Mouse (Mus musculus): ENCODE data around the gene Sf3b3. TPM values are rescaled to one million over a fixed set of nuclear protein-coding genes. Genes with fewer than 3 reads are reported as not detected.

Sf3b3 gene
- polyA plus RNA-seq, 1 experiment from 2014 or later, result 238 TPM

- H3K36me3 ChIP-seq, result peaks cover 80% of the 10 kb centered on the region
- no peak overlapping the region for H3K4me3 ChIP-seq
- DNase-seq (ENCODE audit: low spot score), result no peak
- H3K27ac ChIP-seq, result no peak overlapping the region
- H3K9me3 ChIP-seq (replicated peaks), result no peaks in the 10 kb centered on the region
- WGBS, result 97% methylated on average over 3 of the region's 3 CpGs
- H3K4me1 ChIP-seq, result peaks cover 10% of the 10 kb centered on the region
- H3K27me3 ChIP-seq (ENCODE audit: low read depth, poor library complexity, severe bottlenecking), result no peaks in the 10 kb centered on the region
Measured at GRCm38 (mm10) chr8:110842012-110842574, 4.5 kb downstream of the Sf3b3 start.

GRCm38 (mm10) chr8:110831956-110832355, 14.6 kb downstream of the Sf3b3 start:
- no peak for DNase-seq (ENCODE audit: low spot score)
- H3K27ac ChIP-seq, result no peak overlapping the region
- no peaks in the 10 kb centered on the region for H3K9me3 ChIP-seq (replicated peaks)
- H3K27me3 ChIP-seq (ENCODE audit: low read depth, poor library complexity, severe bottlenecking), result no peaks in the 10 kb centered on the region
- 92% methylated on average over 3 of the region's 3 CpGs for WGBS
- H3K4me3 ChIP-seq, result no peak overlapping the region
- H3K36me3 ChIP-seq, result peaks cover 100% of the 10 kb centered on the region
- H3K4me1 ChIP-seq, result no peaks in the 10 kb centered on the region

DNA sequence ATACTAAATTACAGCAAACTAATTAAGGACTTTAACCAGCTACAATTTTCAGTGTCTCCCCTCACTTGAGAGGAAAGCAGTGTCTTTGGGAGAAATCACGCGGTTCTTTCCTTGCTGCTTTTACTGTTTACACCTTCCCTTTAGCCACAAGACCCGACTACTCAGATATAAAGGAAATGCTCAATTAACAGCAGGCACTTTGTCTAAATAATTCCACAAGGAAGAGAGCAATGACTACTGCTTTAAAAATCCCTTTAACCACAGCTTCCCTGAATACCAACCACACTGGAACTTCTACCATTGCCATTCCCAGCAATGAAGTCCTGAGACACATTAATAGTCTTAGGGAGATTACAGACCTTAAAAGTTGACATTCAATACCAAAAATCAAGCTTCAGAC, 18.1 kb downstream of the Sf3b3 start:
- Histone ChIP-seq H3K27ac (no peak overlapping the region), H3K27me3 (ENCODE audit: low read depth, poor library complexity, severe bottlenecking) (no peaks in the 10 kb centered on the region), H3K36me3 (peaks cover 100% of the 10 kb centered on the region), H3K4me1 (no peaks in the 10 kb centered on the region), H3K4me3 (no peak overlapping the region), H3K9me3 (replicated peaks) (no peaks in the 10 kb centered on the region)
- DNase-seq (ENCODE audit: low spot score), result no peak
- WGBS, result 86% methylated on average over 3 of the region's 3 CpGs

GRCm38 (mm10) chr8:110824861-110825260, 21.7 kb downstream of the Sf3b3 start:
- H3K4me1 ChIP-seq, result no peaks in the 10 kb centered on the region
- H3K9me3 ChIP-seq (replicated peaks), result no peaks in the 10 kb centered on the region
- no peaks in the 10 kb centered on the region for H3K27me3 ChIP-seq (ENCODE audit: low read depth, poor library complexity, severe bottlenecking)
- no peak for DNase-seq (ENCODE audit: low spot score)
- no peak overlapping the region for H3K27ac ChIP-seq
- H3K36me3 ChIP-seq, result peaks cover 100% of the 10 kb centered on the region
- 86% methylated on average over 1 of the region's 1 CpGs for WGBS
- no peak overlapping the region for H3K4me3 ChIP-seq

- Histone ChIP-seq H3K27me3 (ENCODE audit: low read depth, poor library complexity, severe bottlenecking) (no peaks in the 10 kb centered on the region), H3K36me3 (peaks cover 100% of the 10 kb centered on the region), H3K4me3 (no peak overlapping the region), H3K27ac (no peak overlapping the region), H3K4me1 (no peaks in the 10 kb centered on the region), H3K9me3 (replicated peaks) (no peaks in the 10 kb centered on the region)
- WGBS, result 89% methylated on average over 3 of the region's 3 CpGs
- DNase-seq (ENCODE audit: low spot score), result no peak
Measured at GRCm38 (mm10) chr8:110821960-110822359, 24.6 kb downstream of the Sf3b3 start.

DNA sequence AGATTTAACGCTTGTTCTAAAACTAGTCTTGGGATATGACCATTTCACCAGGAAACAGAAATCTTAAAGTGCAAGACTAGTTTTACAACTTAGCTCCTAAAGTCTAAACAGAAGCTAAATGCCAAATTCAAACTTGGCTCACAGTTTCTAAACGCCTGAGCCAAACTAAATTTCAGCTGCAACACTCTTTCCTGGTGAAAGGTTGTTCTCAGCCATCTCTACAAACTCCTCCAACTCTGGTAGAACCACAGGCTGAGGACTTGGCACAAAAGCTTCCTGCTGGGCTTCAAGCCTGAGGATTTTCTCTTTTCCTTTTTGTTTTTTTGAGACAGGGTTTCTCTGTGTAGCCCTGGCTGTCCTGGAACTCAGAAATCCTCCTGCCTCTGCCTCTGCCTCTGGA, 26.3 kb downstream of the Sf3b3 start:
- Histone ChIP-seq H3K27ac (no peak overlapping the region), H3K27me3 (ENCODE audit: low read depth, poor library complexity, severe bottlenecking) (no peaks in the 10 kb centered on the region), H3K9me3 (replicated peaks) (no peaks in the 10 kb centered on the region), H3K4me3 (no peak overlapping the region), H3K36me3 (peaks cover 100% of the 10 kb centered on the region), H3K4me1 (no peaks in the 10 kb centered on the region)
- DNase-seq (ENCODE audit: low spot score), result no peak
- WGBS, result 92% methylated on average over 2 of the region's 2 CpGs

- no peaks in the 10 kb centered on the region for H3K27me3 ChIP-seq (ENCODE audit: low read depth, poor library complexity, severe bottlenecking)
- WGBS, result 88% methylated on average over 3 of the region's 3 CpGs
- no peak for DNase-seq (ENCODE audit: low spot score)
- no peak overlapping the region for H3K4me3 ChIP-seq
- no peaks in the 10 kb centered on the region for H3K9me3 ChIP-seq (replicated peaks)
- H3K4me1 ChIP-seq, result no peaks in the 10 kb centered on the region
- H3K36me3 ChIP-seq, result peaks cover 100% of the 10 kb centered on the region
- H3K27ac ChIP-seq, result no peak overlapping the region
Measured at GRCm38 (mm10) chr8:110818593-110818992, 28.0 kb downstream of the Sf3b3 start.

GRCm38 (mm10) chr8:110816990-110817389, 29.6 kb downstream of the Sf3b3 start:
- 89% methylated on average over 1 of the region's 1 CpGs for WGBS
- Histone ChIP-seq H3K27me3 (ENCODE audit: low read depth, poor library complexity, severe bottlenecking) (no peaks in the 10 kb centered on the region), H3K4me3 (no peak overlapping the region), H3K36me3 (peaks cover 100% of the 10 kb centered on the region), H3K27ac (no peak overlapping the region), H3K9me3 (replicated peaks) (no peaks in the 10 kb centered on the region), H3K4me1 (no peaks in the 10 kb centered on the region)
- no peak for DNase-seq (ENCODE audit: low spot score)

- Histone ChIP-seq H3K4me3 (no peak overlapping the region), H3K9me3 (replicated peaks) (no peaks in the 10 kb centered on the region), H3K36me3 (peaks cover 100% of the 10 kb centered on the region), H3K4me1 (no peaks in the 10 kb centered on the region), H3K27me3 (ENCODE audit: low read depth, poor library complexity, severe bottlenecking) (no peaks in the 10 kb centered on the region), H3K27ac (no peak overlapping the region)
- 85% methylated on average over 3 of the region's 3 CpGs for WGBS
- no peak for DNase-seq (ENCODE audit: low spot score)
Measured at GRCm38 (mm10) chr8:110815308-110815707, 31.3 kb downstream of the Sf3b3 start.

- no peak for DNase-seq (ENCODE audit: low spot score)
- Histone ChIP-seq H3K9me3 (replicated peaks) (no peaks in the 10 kb centered on the region), H3K4me1 (no peaks in the 10 kb centered on the region), H3K4me3 (no peak overlapping the region), H3K36me3 (peaks cover 99% of the 10 kb centered on the region), H3K27me3 (ENCODE audit: low read depth, poor library complexity, severe bottlenecking) (no peaks in the 10 kb centered on the region), H3K27ac (no peak overlapping the region)
- WGBS, result 92% methylated on average over 7 of the region's 7 CpGs
Measured at GRCm38 (mm10) chr8:110813081-110813812, 33.3 kb downstream of the Sf3b3 start.

DNA sequence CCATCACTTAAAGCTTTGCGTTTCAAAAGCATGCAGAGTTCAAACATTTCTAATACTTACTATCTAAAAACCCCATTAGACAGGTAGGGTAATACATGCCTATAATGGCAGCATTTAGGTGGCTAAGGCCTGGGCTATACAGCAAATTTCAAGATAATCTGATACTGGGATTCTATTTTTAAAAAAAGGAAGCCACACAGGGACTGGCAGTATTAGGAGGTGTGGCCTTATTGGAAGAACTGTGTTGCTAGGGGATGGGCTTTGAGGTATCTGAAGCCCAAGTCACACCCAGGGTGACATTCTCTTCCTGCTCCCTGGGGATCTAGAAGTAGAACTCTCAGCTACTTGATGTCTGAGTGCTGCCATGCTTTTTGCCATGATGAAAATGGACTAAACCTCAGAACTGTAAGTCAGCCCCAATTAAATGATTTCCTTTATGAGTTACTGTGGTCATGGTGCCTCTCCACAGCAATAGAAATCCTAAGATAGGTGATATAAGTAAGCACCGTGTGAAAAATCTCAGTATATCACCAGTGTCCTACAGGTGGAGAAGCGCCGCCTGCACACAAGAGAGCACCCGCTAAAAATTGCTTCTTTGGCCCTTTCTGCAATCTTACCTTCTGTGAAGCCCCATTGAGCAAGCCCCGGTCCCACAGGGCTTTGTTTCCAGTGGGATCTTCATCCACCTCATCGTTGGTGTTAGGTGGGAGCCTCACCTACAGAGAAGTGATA, 34.1 kb downstream of the Sf3b3 start:
- Histone ChIP-seq H3K36me3 (peaks cover 91% of the 10 kb centered on the region), H3K9me3 (replicated peaks) (no peaks in the 10 kb centered on the region), H3K27ac (no peak overlapping the region), H3K4me3 (no peak overlapping the region), H3K4me1 (no peaks in the 10 kb centered on the region), H3K27me3 (ENCODE audit: low read depth, poor library complexity, severe bottlenecking) (no peaks in the 10 kb centered on the region)
- no peak for DNase-seq (ENCODE audit: low spot score)
- WGBS, result 97% methylated on average over 7 of the region's 7 CpGs

- 95% methylated on average over 7 of the region's 7 CpGs for WGBS
- Histone ChIP-seq H3K36me3 (peaks cover 84% of the 10 kb centered on the region), H3K4me1 (no peaks in the 10 kb centered on the region), H3K9me3 (replicated peaks) (no peaks in the 10 kb centered on the region), H3K4me3 (no peak overlapping the region), H3K27ac (no peak overlapping the region), H3K27me3 (ENCODE audit: low read depth, poor library complexity, severe bottlenecking) (no peaks in the 10 kb centered on the region)
- no peak for DNase-seq (ENCODE audit: low spot score)
Measured at GRCm38 (mm10) chr8:110811793-110812192, 34.8 kb downstream of the Sf3b3 start.

- no peak for DNase-seq (ENCODE audit: low spot score)
- H3K4me3 ChIP-seq, result no peak overlapping the region
- WGBS, result 96% methylated on average over 3 of the region's 3 CpGs
- no peak overlapping the region for H3K27ac ChIP-seq
- peaks cover 77% of the 10 kb centered on the region for H3K36me3 ChIP-seq
- no peaks in the 10 kb centered on the region for H3K27me3 ChIP-seq (ENCODE audit: low read depth, poor library complexity, severe bottlenecking)
- no peaks in the 10 kb centered on the region for H3K9me3 ChIP-seq (replicated peaks)
- H3K4me1 ChIP-seq, result no peaks in the 10 kb centered on the region
Measured at GRCm38 (mm10) chr8:110811116-110811515, 35.5 kb downstream of the Sf3b3 start.
